Mouse (Mus musculus): ENCODE measurements around the gene Sptbn2.

DNA sequence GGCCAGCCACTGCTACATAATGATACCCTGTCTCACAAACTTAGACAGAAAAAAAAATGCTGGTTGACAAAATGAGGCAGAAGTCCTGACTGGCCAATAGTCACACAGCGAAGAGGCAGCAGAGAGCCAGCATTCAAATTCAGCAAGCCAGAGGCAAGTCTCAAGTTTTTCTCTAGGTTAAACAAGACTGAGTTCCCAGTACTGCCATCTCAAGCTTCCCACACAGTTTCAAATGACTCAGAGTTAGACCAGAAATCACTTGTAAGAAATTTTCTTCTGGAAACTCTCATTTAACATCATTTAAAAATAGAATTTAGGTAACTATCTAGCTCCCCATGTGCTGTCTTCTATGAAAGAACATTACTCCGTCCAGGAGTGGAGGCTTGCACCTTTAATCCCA lies 86.9 kb downstream of the Sptbn2 start:
- TF ChIP-seq TAL1 (IDR thresholded peaks at IDR 0.05; ENCODE audit: low read length) (no peak), GATA1 (IDR thresholded peaks at IDR 0.05; ENCODE audit: low read length) (no peak)
